Mouse (Mus musculus): Measurements from ENCODE around the gene Spin1. TPM values are rescaled to one million over a fixed set of nuclear protein-coding genes. Genes with fewer than 3 reads are reported as not detected.

The Spin1 gene
- total RNA-seq, 2 experiments from 2014 or later: 69.1 to 70.2 TPM

DNA sequence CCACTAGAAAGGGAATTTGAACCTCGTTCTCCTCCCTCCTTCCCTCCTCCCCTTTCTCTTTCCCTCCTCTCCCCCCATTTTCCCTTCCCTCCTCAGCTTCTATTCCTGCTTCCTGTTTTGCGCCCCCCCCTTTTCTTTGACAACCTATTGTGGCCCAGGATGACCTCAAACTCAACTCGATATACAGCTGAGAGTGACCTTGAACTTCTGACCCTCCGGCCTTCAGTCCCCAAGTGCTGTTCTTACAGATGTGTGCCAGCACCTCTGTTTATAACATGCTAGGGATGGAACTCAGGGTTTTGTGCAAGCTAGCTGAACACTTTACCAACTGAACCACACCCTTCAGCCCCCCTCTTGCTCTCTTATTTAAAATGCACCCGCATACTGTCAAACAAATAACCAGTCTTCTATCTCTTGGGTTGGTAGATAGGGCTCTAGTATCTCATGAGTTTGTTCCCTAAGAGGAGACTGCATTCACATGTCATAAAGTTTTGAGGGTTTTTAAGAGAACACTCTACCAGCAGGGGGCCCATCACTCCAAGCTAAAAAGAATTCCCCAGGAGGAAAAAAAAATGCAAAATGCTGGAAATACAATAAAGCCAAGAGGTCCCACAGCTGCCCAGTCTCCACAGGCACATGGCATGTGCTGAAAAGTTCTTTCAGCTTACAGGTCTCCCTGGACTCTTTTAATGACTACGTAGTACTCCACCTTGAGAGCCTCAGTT, 90.9 kb downstream of the Spin1 start:
- peak; percentile 33 to 38 for DNase-seq (ENCODE audit: low spot score in 2 of 2)

DNA sequence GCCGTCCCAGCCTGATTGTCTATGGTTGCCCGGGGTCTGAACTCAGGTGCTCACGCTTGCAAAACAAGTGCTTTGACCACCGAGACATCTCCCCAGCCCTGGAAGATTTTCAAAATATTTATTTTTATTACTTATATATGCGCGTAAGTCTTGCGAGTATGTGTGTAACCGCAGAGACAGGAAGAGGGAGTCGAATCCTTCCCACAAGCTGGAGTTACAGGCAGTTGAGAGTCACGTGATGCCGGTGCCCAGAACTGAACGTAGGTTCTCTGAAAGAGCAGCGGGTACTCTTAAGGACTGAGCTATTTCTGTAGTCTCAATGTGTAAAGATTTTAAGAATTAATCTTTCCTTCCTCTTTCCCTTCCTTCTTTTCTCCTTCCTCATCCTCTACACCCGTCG, 93.2 kb downstream of the Spin1 start:
- no peak for DNase-seq (ENCODE audit: low spot score in 2 of 2)

DNA sequence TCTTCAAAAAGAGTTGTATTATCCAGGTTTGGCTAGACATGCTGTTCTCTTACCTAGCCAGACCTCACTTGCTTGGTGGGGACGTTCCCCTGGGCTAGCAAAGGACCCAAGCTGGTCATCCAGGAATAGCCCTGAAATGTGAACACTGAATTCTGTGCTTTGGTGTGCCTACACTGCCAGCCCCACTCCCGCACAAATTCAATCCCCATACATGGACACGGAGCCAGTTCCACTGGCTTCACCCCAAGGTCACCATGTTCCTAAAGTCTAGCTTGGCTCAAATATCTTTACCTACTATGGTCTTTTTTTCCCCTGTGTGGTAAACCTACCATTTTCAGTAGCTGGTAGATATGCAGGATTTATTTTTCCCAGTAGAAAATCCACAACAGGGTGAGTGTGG, 97.0 kb downstream of the Spin1 start:
- DNase-seq (ENCODE audit: low spot score in 2 of 2): no peak

DNA sequence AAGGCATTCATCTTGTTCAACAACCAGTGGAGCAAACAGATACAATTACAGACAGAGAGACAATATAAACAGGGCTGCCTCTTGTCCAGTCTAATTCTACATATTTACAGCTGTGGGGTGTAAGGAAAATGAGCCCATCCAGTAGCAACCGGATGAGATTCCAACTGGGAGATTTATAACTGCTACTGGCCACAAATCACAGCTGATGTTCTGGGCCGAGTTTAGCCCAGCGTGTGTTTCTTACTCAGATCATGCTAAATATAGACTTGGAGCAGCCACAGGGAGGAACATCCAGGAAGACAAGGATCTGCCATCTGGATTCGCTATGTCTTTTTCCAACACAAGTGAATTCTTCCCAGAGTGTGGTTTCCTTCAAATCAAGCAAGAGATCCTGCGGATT, 97.5 kb downstream of the Spin1 start:
- no peak for DNase-seq (ENCODE audit: low spot score in 2 of 2)

Other genes starting within 250 kb of the Spin1 start
- under 1 TPM; 0.27 to 0.67 TPM for gene Nxnl2, start 70.1 kb downstream of the Spin1 start, total RNA-seq (2021)